Mouse (Mus musculus): ENCODE measurements around the gene Mrpl28.
"Not testable (repeated sequence)": the region's sequence is repeated elsewhere in the genome, so short reads cannot be mapped to it uniquely, and the experiment has no call there.

Mrpl28 gene

DNA sequence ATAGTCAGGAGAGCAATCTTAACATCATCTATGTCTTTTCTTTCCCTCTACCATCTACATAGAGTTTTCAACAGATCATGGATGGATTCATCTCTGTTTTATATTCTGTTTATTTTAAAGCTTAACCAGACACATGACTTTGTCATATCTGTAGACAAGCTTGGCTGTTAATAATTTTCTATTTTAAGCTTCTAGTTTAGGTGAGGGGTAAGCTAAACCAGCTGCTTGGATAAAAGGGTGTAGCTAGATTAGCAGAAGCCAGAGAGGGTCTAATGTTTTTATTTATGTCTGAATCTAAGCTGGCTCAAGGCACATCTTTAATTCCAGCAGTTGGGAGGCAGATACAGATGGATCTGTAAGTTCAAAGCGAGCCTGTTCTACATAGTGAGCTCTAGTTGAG, 39.4 kb downstream of the Mrpl28 start:
- no peak for DNase-seq (ENCODE audit: extremely low read depth, low read depth, low spot score)

DNA sequence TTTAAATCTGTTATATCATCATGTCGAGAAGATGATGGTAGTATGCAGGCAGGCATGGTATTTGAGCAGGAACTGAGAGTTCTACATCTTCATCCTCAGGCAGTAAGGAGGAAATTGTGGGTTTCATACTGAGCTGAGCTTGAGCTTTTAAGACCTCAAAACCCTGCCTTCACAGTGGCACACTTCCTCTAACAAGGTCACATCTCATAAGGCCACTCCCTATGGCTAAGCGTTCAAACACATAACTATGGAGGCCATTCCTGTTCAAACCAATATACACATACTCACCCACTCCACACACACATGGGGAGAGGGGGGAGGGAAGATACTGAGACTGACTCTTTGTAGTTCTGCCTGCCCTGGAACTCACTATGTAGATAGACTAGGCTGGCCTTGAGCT, 44.7 kb downstream of the Mrpl28 start:
- DNase-seq (ENCODE audit: extremely low read depth, low read depth, low spot score), result no peak

DNA sequence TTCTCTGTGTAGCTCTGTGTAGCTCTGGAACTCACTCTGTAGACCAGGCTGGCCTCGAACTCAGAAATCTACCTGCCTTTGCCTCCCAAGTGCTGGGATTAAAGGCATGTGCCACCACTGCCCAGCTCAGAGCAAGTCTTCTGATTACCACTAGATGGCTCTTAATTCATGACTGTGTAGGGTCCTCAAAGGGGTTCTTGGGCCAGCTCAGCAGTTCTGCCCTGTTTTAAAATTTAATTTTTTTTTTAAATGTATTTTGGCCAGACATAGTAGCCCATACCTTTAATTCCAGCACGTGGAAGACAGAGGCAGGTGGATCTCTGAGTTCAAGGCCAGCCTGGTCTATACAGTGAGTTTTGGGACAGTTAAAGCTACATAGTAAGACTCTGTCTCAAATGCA, 51.9 kb downstream of the Mrpl28 start:
- DNase-seq (ENCODE audit: extremely low read depth, low read depth, low spot score), result not testable (repeated sequence)
